Mouse (Mus musculus) neural tube, embryonic 11.5 days (tissue): ENCODE data around the gene Mycbpap. TPM values are rescaled to one million over a fixed set of nuclear protein-coding genes. Genes with fewer than 3 reads are reported as not detected.

ENCODE experiments used
- ATAC-seq: fragments of 200-750 bp; cut with Nextera tagmentation; 2 replicates; pipeline ENCODE4 v1.8.0; 2017; ENCODE audit warnings: moderate number of reproducible peaks, mild to moderate bottlenecking, moderate TSS enrichment, moderate library complexity; ENCODE audit not compliant: insufficient read depth, low FRiP score, low TSS enrichment
- DNase-seq: peaks from one replicate; pipeline ENCODE4 v3.0.0-alpha.2; 2015; ENCODE audit warnings: low spot score
- H3K27ac ChIP-seq: fragments of 300-500 bp; sonication (generic); 2 replicates; pipeline ENCODE4 v1.5.1; 2014; ENCODE audit warnings: low read depth, mild to moderate bottlenecking, low read length
- H3K27me3 ChIP-seq: fragments of 300-500 bp; sonication (generic); 2 replicates; pipeline ENCODE4 v1.6.1; 2014; ENCODE audit warnings: mild to moderate bottlenecking, low read length, mixed read lengths; ENCODE audit not compliant: control insufficient read depth, insufficient read depth
- H3K36me3 ChIP-seq: fragments of 300-500 bp; sonication (generic); 2 replicates; pipeline ENCODE4 v1.6.1; 2014; ENCODE audit warnings: mild to moderate bottlenecking, low read length, moderate library complexity, mixed read lengths; ENCODE audit not compliant: control insufficient read depth, insufficient read depth
- H3K4me1 ChIP-seq: fragments of 300-500 bp; sonication (generic); 2 replicates; pipeline ENCODE4 v1.6.1; 2014; ENCODE audit warnings: low read length, mixed read lengths; ENCODE audit not compliant: control insufficient read depth, insufficient read depth
- H3K4me2 ChIP-seq: fragments of 300-500 bp; sonication (generic); 2 replicates; pipeline ENCODE4 v1.6.1; 2014; ENCODE audit warnings: low read depth, mild to moderate bottlenecking, moderate library complexity
- H3K4me3 ChIP-seq: fragments of 300-500 bp; sonication (generic); 2 replicates; pipeline ENCODE4 v1.5.1; 2014; ENCODE audit warnings: low read depth, low read length
- H3K9ac ChIP-seq: fragments of 300-500 bp; sonication (generic); 2 replicates; pipeline ENCODE4 v1.6.1; 2014; ENCODE audit warnings: mild to moderate bottlenecking, low read length
- H3K9me3 ChIP-seq: fragments of 300-500 bp; sonication (generic); 2 replicates; pipeline ENCODE4 v1.6.1; 2016; ENCODE audit warnings: low read length; ENCODE audit not compliant: control insufficient read depth
- WGBS: fragments of 180-500 bp; shearing (Covaris S2); extraction: QIAGEN DNeasy Blood & Tissue Kit; methylation state at CpG from one replicate; pipeline ENCODE4 v1.1.7; 2014; 5-methylcytosine and 5-hydroxymethylcytosine counted together
- polyA plus RNA-seq: library from polyadenylated mRNA; unstranded; fragments of >200 nt; fragmentation: Nextera tagmentation; extraction: Ambion mirVana; gene quantifications from 2 replicates; pipeline ENCODE4 v1.2.1, GENCODE M21; 2014

Gene Mycbpap
- polyA plus RNA-seq, 1 experiment from 2014 or later, result 3.2 TPM

DNA sequence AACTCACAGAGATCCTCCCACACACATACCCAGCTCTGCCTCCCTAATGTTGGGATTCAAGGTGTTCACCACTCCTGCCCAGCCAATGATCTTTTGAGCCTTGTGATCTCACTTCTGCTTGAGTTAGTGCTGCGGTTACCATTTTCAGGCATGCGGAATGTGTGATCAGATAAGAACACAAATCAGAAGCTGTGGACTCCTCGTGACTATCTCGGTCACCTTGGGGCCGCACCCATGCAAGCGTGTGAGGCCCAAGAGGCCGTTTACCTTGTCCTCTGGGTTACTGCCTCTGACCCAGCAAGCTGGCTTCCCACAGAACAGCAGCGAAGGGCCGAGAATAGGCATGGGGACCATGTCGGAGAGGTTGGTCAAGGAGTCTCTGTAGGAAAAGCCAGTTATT lies 12.6 kb downstream of the Mycbpap start:
- no peak overlapping the region for H3K9ac ChIP-seq
- no peak overlapping the region for H3K27ac ChIP-seq
- ATAC-seq (no peak), DNase-seq (no peak)
- H3K9me3 ChIP-seq, result no peaks in the 10 kb centered on the region
- no peak overlapping the region for H3K4me2 ChIP-seq
- H3K4me1 ChIP-seq, result no peaks in the 10 kb centered on the region
- 94% methylated on average over 10 of the region's 10 CpGs for WGBS
- no peak overlapping the region for H3K4me3 ChIP-seq
- H3K36me3 ChIP-seq, result no peaks in the 10 kb centered on the region
- H3K27me3 ChIP-seq, result no peaks in the 10 kb centered on the region

DNA sequence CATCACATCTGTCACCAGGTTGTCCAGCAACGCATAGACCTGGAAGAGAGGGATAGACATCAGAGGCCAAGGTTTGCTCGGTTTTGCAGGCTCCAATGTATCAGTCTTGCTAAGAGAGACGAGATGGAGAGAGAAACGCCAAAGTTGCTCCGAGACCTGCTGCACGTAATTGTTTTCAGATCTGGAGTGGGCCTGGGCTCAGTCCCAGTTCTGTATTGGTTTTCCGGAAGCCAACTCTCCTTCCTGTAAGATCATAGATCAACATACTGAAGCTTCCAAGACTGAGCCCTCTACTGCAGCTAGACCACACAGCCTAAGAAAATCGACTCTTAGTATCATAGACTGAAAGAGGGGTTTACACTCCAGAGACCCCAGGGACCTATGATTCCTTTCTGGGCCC lies 20.1 kb downstream of the Mycbpap start:
- Histone ChIP-seq H3K27me3 (peaks cover 8% of the 10 kb centered on the region), H3K4me3 (no peak overlapping the region), H3K36me3 (no peaks in the 10 kb centered on the region), H3K4me2 (no peak overlapping the region), H3K9ac (no peak overlapping the region), H3K9me3 (no peaks in the 10 kb centered on the region), H3K4me1 (peaks cover 8% of the 10 kb centered on the region), H3K27ac (no peak overlapping the region)
- DNase-seq, result no peak
- no peak for ATAC-seq
- WGBS, result 89% methylated on average over 8 of the region's 8 CpGs

DNA sequence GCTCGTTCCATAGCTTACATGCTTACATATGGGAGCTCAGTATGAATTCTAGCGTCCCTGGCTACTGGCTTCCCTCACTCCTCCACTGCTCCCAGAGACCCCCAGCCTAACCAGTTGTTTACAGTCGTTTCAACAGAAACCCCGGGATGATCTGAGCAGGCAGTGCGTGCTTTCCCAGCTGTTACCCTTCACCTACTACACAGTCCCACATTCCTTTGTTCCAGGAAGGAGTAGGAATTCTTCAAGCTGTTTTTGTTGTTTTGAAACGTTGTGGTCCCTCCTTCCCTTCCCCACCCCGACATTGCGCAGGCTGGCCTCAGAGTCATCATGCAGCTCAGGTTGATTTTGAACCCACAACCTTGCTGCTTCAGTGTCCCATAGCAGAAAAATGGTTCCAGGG lies 21.2 kb downstream of the Mycbpap start:
- no peak for DNase-seq
- Histone ChIP-seq H3K9ac (no peak overlapping the region), H3K27me3 (peaks cover 8% of the 10 kb centered on the region), H3K27ac (no peak overlapping the region), H3K4me3 (no peak overlapping the region), H3K36me3 (no peaks in the 10 kb centered on the region), H3K4me1 (peaks cover 8% of the 10 kb centered on the region), H3K4me2 (no peak overlapping the region), H3K9me3 (no peaks in the 10 kb centered on the region)
- ATAC-seq, result no peak
- WGBS, result 28% methylated on average over 8 of the region's 8 CpGs

DNA sequence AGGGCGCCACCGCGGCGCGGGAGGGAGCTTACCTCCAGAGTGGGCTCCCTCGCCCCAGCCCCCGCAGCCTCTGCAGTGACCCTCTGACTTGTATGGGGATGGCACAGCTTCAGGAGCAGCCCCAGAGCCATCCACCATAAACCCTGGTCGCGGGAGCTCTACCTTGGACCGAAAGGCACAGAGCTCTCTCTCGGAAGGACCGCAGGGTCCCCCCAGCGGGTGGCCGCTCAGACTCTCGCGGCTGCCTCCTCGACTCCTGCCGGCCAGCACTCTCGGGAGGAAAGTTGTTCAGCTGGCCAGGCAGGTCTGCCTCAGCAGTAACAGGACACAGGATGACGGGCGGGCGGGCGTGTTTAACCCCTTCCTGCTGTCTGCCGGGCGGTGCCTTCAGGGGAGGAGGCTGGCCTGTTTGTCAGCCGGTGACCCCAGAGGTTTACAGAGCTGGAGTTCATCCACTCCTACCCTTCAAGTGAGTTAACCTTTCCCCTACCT lies 21.8 kb downstream of the Mycbpap start, which contains the start of gene Epn3:
Gene Epn3 (minus strand): TSS at position 314 of the 492 bp plus-strand sequence.
- peaks cover 8% of the 10 kb centered on the region for H3K27me3 ChIP-seq

DNA sequence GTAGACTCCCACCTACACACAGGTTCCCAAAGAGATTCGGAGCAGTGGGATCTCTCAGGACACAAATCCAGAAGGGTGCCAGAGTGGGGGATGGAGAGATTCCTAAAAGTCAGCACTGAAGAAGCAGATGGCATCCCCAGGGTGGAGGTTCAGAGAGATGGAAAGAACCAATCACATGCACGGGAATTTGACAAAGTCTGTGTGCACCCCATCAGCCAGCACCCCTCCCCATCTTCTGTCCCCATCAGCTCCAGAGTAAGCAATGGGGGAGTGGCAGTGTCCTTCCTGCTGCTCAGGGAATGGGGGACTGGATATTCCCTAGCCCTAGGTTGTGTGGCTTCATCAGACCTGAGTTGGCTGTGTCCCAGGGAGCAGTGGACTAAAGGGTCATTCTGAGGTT lies 22.5 kb downstream of the Mycbpap start:
- Histone ChIP-seq H3K4me3 (peak overlapping the region; percentile 21), H3K4me1 (peaks cover 8% of the 10 kb centered on the region), H3K27me3 (peaks cover 8% of the 10 kb centered on the region), H3K27ac (no peak overlapping the region), H3K4me2 (peak overlapping the region; percentile 46), H3K36me3 (no peaks in the 10 kb centered on the region), H3K9me3 (no peaks in the 10 kb centered on the region), H3K9ac (no peak overlapping the region)
- no peak for DNase-seq
- no peak for ATAC-seq
- 11% methylated on average over 2 of the region's 2 CpGs for WGBS

More for the DNA sequence above, 21.8 kb downstream of the Mycbpap start, which contains the start of gene Epn3:
- ATAC-seq (no peak), DNase-seq (peak; percentile 53)
- H3K36me3 ChIP-seq, result no peaks in the 10 kb centered on the region
- no peaks in the 10 kb centered on the region for H3K9me3 ChIP-seq
- peak within 1 kb of the TSS; percentile 16; the same call in 1 of the 2 replicates for H3K9ac ChIP-seq
- WGBS, result 2% methylated on average over 26 of the region's 26 CpGs
- H3K4me3 ChIP-seq, result peak within 1 kb of the TSS; percentile 21
- no peak within 1 kb of the TSS for H3K27ac ChIP-seq
- H3K4me2 ChIP-seq, result peak within 1 kb of the TSS; percentile 46
- H3K4me1 ChIP-seq, result peaks cover 8% of the 10 kb centered on the region

DNA sequence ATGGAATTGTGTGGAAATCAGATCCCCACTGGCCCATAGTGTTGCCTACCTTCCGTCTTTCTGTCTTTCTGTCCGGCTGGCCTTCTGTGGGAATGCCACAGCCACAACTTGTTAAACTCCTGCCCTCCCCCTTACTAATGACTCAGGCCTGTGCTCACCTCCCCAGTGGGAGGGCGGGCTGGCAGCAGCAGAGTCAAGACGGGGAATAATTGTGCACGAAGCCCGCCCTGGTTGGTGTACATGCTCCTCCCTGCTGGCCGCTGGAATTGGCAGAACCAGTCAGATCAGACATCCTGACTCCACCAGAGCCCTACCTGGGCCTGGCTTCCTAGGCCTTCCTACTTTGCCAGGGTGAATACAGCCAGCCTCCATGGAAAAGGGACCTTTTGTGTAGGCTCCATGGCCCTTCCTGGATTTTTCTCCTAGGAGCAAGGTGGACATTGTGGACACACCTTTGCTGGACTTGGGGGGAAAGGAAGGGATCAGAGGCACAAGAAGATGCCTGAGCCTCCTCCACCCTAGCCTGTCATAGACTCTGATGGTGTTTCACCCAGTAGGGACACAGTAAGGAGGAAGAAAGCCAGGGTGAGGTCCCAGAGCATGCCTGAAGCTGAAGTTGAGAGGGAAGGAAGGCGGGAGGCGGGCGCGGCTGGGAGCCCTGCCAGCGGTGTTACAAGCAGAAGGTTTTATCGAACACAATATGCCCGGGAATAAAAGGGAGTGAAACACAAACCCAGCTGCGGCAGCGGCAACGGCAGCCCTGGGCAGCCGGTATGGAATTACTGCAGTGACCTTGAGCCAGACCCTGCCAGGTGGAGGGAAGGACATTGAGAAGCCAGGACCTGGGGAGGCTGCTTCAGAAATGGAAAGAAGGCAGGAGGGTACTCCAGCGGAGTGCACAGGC lies 23.2 kb downstream of the Mycbpap start:
- Histone ChIP-seq H3K27me3 (peaks cover 8% of the 10 kb centered on the region), H3K9ac (no peak overlapping the region), H3K4me1 (peaks cover 8% of the 10 kb centered on the region), H3K9me3 (no peaks in the 10 kb centered on the region), H3K27ac (no peak overlapping the region), H3K36me3 (no peaks in the 10 kb centered on the region), H3K4me2 (no peak overlapping the region), H3K4me3 (no peak overlapping the region)
- ATAC-seq, result no peak
- 22% methylated on average over 19 of the region's 19 CpGs for WGBS
- no peak for DNase-seq

DNA sequence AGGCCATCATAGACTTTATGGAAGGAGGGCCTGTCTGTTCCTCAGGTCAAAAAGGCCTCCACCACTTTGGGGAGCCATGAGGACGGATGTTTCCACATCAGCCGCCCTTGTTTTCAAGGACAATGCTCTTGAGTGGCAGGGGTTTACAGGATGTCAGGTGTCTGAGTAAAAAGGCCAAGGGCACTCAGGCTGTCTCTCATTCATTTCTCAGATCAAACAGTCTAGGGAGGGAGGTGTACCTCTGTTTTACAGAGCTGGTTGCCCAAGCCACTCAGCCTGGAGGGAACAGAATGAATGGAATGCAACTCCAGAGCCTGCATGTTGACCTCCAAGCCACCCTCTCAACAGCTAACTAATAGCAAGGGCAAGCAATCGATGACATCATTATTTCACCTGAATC lies 26.1 kb downstream of the Mycbpap start:
- WGBS, result 86% methylated on average over 3 of the region's 3 CpGs
- H3K9ac ChIP-seq, result no peak overlapping the region
- no peak overlapping the region for H3K4me2 ChIP-seq
- ATAC-seq (no peak), DNase-seq (no peak)
- no peaks in the 10 kb centered on the region for H3K36me3 ChIP-seq
- no peaks in the 10 kb centered on the region for H3K9me3 ChIP-seq
- peaks cover 26% of the 10 kb centered on the region for H3K27me3 ChIP-seq
- H3K27ac ChIP-seq, result no peak overlapping the region
- H3K4me3 ChIP-seq, result no peak overlapping the region
- peaks cover 10% of the 10 kb centered on the region for H3K4me1 ChIP-seq

DNA sequence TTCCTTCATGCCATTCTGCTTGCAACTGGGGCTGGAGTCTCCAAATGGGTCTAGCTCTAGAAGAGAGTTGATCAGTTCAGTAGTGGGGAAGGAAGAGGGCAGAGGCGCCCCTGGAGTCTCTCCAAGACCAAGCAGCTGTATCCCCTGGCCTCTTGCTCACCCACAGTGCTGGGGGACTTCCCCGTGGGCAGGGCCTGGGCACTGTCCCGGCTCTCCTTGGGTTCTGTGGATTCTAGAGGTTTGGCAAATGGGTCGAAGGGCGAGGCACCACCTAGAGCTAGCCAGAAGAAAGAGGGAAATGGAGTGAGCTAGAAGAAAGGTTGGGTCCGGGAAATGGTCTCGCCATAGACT lies 29.8 kb downstream of the Mycbpap start:
- ATAC-seq (no peak), DNase-seq (no peak)
- H3K4me3 ChIP-seq, result no peak overlapping the region
- peak overlapping the region; percentile 77 for H3K4me2 ChIP-seq
- H3K9ac ChIP-seq, result no peak overlapping the region
- no peak overlapping the region for H3K27ac ChIP-seq
- peaks cover 18% of the 10 kb centered on the region for H3K27me3 ChIP-seq
- peaks cover 2% of the 10 kb centered on the region; the same call in 1 of the 2 replicates for H3K4me1 ChIP-seq
- H3K9me3 ChIP-seq, result no peaks in the 10 kb centered on the region
- no peaks in the 10 kb centered on the region for H3K36me3 ChIP-seq
- 67% methylated on average over 7 of the region's 7 CpGs for WGBS
